Mouse (Mus musculus): ENCODE measurements around the gene Olfr316. TPM values are rescaled to one million over a fixed set of nuclear protein-coding genes. Genes with fewer than 3 reads are reported as not detected.

The Olfr316 gene
- not detected in 2 replicates for polyA plus RNA-seq (2012; rRNA removed; ENCODE audit: low replicate concordance)

DNA sequence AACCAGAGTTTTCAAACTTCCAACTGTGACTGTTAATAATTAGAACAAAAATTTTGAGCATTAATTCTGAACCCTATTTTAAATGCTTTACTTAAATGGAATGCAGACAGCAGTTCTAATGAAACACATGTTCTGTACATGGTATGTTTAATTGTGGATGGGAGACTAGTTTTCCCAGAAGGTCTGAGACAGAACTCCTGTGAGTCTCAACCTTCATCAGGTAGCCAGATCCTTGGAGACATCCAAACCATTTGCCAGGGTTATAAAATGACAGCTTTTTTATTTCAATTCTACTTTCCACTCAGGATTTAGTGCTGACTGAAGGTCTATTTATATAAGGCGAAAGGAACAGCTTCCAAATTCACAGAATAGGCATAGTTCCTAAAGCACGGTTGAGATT lies at the start of gene Olfr316:
Gene Olfr316, plus strand, starts transcription at position 301 of the 400 bp plus-strand sequence.

DNA sequence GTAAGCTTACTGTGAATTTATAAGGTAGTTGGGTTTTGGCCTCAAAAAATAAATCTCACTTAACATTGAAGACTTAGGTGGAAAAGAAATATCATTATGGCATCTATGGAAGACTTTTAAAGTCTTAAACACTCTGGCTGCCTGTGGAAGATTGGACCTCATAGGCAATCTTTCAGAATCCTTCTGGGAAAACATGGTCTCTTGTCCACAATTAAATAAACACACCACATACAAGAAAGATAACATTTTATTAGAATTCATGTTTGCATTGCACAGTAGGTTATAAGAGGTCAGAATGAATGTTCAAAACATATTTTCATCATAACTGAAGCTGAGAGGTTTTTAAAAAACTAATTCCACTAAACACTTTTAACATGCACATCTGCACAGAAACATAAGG lies 28.6 kb upstream of the Olfr316 start, which contains the start of gene Olfr318:
Gene Olfr318, minus strand, starts transcription at position 101 of the 400 bp plus-strand sequence.

DNA sequence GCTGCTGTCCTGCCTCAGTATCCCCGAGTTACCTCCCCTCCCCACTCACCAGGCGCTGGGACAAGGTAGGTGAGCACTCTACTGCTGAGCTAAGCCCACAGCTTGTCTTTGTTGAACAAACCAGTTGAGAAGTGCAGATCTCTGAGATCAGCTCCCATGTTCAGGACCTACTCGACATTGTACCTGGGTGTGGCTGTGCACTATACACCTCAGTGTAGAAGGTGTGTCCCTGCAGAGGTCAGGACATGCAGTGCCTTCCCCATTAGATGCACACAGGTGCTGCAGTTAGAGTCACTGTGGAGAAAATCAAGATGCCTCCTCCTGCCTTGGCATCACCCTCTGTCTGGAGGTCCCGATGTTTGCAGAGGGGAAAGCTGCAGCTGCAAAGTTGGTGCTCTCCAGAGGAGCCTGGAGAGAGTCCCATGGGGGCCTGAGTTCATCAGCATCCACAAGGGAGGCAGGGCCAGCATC lies 13.7 kb upstream of the Olfr316 start, which contains the start of gene Olfr317:
Gene Olfr317, minus strand, starts transcription at position 421 of the 471 bp plus-strand sequence.

DNA sequence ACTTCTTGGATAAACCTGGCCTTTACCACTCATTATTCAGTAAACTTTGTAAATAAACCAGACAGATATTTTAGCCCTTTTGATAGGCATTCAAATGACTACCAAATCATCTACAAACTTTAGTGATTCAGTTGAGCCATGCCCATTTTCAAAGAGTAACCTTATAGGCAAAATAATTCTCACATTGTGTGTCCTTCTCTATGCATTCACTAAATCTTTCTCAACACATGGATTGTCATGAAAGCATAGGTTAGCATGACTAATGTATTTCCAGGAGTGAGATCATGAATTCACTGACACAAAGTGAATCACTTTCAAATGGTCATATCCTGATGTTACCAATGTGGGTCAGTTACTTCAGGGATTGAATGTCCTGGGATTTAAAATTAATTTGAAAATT lies 20.4 kb downstream of the Olfr316 start, which contains the start of gene Olfr315:
Gene Olfr315, plus strand, starts transcription at position 301 of the 400 bp plus-strand sequence.

DNA sequence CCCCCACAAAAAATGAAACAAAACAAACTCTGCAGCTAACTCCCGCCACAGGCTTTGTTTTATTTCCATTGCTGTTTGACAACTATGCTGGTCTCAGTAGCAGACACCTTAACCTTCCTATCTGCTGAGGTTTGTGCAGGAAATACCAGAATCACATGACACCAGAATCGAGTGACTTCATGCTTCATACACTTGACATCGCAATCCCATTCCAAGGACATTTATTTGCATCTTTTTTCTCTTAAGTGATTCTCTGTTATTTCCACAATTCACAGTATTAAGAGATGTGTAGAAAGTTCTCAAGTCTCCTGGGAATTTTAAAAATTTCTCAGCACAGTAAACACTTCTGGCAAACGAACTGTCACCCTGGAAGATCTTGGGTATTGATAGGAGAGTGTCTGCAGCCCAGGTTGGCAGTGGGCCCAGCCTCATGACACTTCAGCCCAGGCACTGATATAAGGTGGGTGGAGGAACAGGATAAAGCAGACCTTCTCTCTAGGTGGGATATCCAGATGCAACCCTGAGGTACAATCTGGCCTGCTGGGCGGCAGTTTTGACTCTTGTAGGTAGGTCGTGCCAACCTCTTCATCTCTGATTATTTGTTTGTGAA lies 30.1 kb downstream of the Olfr316 start, which contains the start of gene Olfr314:
Gene Olfr314, plus strand, starts transcription at position 473 of the 610 bp plus-strand sequence.

DNA sequence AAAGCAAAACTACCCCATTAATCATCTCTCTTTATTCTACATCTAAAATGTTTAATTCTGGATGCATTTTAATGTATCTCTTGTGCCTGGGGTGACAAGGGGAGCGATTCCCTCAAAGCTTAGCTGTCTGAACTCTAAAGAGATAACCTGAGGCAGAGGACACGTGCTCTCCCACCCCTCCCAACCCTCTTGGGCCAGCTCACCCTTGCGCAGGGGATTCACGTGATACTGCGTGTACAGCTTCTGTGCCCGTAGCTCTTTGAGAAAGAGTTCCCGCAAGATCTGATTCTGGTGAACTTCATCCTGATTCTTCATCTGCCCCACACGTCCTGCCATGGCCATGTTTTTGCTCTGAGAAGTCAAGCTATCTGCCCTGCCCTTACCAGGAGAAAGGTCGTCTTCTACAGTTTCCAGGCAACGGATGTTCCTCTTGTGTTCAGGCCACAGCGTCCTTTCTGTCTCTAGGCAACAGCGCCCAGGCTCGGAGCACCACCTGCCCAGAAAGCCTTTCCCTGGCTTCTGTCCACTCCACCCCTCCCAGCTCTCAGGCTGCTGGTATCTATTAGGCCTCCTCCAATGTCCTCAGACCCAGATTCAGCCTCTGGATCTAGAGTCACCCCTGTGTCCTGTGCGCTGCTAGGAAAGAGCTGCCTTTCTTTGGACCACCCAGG lies 49.2 kb downstream of the Olfr316 start, which contains the start of gene Fam183b:
Gene Fam183b, minus strand, starts transcription at position 403 of the 671 bp plus-strand sequence.

Other genes starting within 250 kb of the Olfr316 start
- gene Olfr330, start 217.9 kb upstream of the Olfr316 start, polyA plus RNA-seq (2012; rRNA removed; ENCODE audit: low replicate concordance) = 0.12 TPM in 1 of 2 replicates, not detected in the other
- 0.11 TPM in 1 of 2 replicates, not detected in the other for gene Olfr329-ps, start 206.3 kb upstream of the Olfr316 start, polyA plus RNA-seq (2012; rRNA removed; ENCODE audit: low replicate concordance)
- 0.04 TPM in 1 of 2 replicates, not detected in the other for gene Olfr328, start 197.1 kb upstream of the Olfr316 start, polyA plus RNA-seq (2012; rRNA removed; ENCODE audit: low replicate concordance)
- 0.13 TPM in 1 of 2 replicates, not detected in the other for gene Olfr224, start 182.2 kb upstream of the Olfr316 start, polyA plus RNA-seq (2012; rRNA removed; ENCODE audit: low replicate concordance)
- not detected in 2 replicates for gene Olfr325, start 175.0 kb upstream of the Olfr316 start, polyA plus RNA-seq (2012; rRNA removed; ENCODE audit: low replicate concordance)
- not detected in 2 replicates for gene Olfr324, start 157.6 kb upstream of the Olfr316 start, polyA plus RNA-seq (2012; rRNA removed; ENCODE audit: low replicate concordance)
- 0.82 and 1.9 TPM in 2 replicates for gene 2210407C18Rik, start 136.7 kb upstream of the Olfr316 start, polyA plus RNA-seq (2012; rRNA removed; ENCODE audit: low replicate concordance)
- gene Olfr323, start 122.2 kb upstream of the Olfr316 start, polyA plus RNA-seq (2012; rRNA removed; ENCODE audit: low replicate concordance) = 0.92 TPM in 1 of 2 replicates, not detected in the other
- 0.11 TPM in 1 of 2 replicates, not detected in the other for gene Trim58, start 112.3 kb upstream of the Olfr316 start, polyA plus RNA-seq (2012; rRNA removed; ENCODE audit: low replicate concordance)
- gene Olfr322, start 94.0 kb upstream of the Olfr316 start, polyA plus RNA-seq (2012; rRNA removed; ENCODE audit: low replicate concordance) = not detected in 2 replicates
- not detected in 2 replicates for gene Olfr320, start 71.6 kb upstream of the Olfr316 start, polyA plus RNA-seq (2012; rRNA removed; ENCODE audit: low replicate concordance)
- gene Olfr319, start 53.6 kb upstream of the Olfr316 start, polyA plus RNA-seq (2012; rRNA removed; ENCODE audit: low replicate concordance) = not detected in 2 replicates
- gene Olfr318, start 28.7 kb upstream of the Olfr316 start, polyA plus RNA-seq (2012; rRNA removed; ENCODE audit: low replicate concordance) = not detected in 2 replicates
- not detected in 2 replicates for gene Olfr317, start 13.5 kb upstream of the Olfr316 start, polyA plus RNA-seq (2012; rRNA removed; ENCODE audit: low replicate concordance)
- not detected in 2 replicates for gene Olfr315, start 20.5 kb downstream of the Olfr316 start, polyA plus RNA-seq (2012; rRNA removed; ENCODE audit: low replicate concordance)
- not detected in 2 replicates for gene Olfr314, start 30.2 kb downstream of the Olfr316 start, polyA plus RNA-seq (2012; rRNA removed; ENCODE audit: low replicate concordance)
- 0.62 TPM in 1 of 2 replicates, not detected in the other for gene Fam183b, start 49.2 kb downstream of the Olfr316 start, polyA plus RNA-seq (2012; rRNA removed; ENCODE audit: low replicate concordance)
- not detected in 2 replicates for gene Olfr313, start 62.3 kb downstream of the Olfr316 start, polyA plus RNA-seq (2012; rRNA removed; ENCODE audit: low replicate concordance)
- gene Olfr312, start 76.5 kb downstream of the Olfr316 start, polyA plus RNA-seq (2012; rRNA removed; ENCODE audit: low replicate concordance) = not detected in 2 replicates
- gene Olfr311, start 86.5 kb downstream of the Olfr316 start, polyA plus RNA-seq (2012; rRNA removed; ENCODE audit: low replicate concordance) = not detected in 2 replicates
- gene Gm12258, start 94.4 kb downstream of the Olfr316 start, polyA plus RNA-seq (2012; rRNA removed; ENCODE audit: low replicate concordance) = 2.2 and 4.6 TPM in 2 replicates
- gene 2810021J22Rik, start 114.5 kb downstream of the Olfr316 start, polyA plus RNA-seq (2012; rRNA removed; ENCODE audit: low replicate concordance) = 2.4 and 5.2 TPM in 2 replicates
- gene Zfp39, start 151.5 kb downstream of the Olfr316 start, polyA plus RNA-seq (2012; rRNA removed; ENCODE audit: low replicate concordance) = 0.98 and 1.5 TPM in 2 replicates
- gene Btnl10, start 165.2 kb downstream of the Olfr316 start, polyA plus RNA-seq (2012; rRNA removed; ENCODE audit: low replicate concordance) = not detected in 2 replicates
- gene Rnf187, start 186.2 kb downstream of the Olfr316 start, polyA plus RNA-seq (2012; rRNA removed; ENCODE audit: low replicate concordance) = 207 and 342 TPM in 2 replicates
- 2.9 and 6.0 TPM in 2 replicates for gene Hist3h2ba, start 196.2 kb downstream of the Olfr316 start, polyA plus RNA-seq (2012; rRNA removed; ENCODE audit: low replicate concordance)
- 15.2 and 22.0 TPM in 2 replicates for gene Hist3h2a, start 202.0 kb downstream of the Olfr316 start, polyA plus RNA-seq (2012; rRNA removed; ENCODE audit: low replicate concordance)
- 0.23 and 0.53 TPM in 2 replicates for gene Trim17, start 202.0 kb downstream of the Olfr316 start, polyA plus RNA-seq (2012; rRNA removed; ENCODE audit: low replicate concordance)
- 25.9 and 52.2 TPM in 2 replicates for gene Trim11, start 225.4 kb downstream of the Olfr316 start, polyA plus RNA-seq (2012; rRNA removed; ENCODE audit: low replicate concordance)